Mouse (Mus musculus): ENCODE results near the gene Mtus2.

Mtus2 gene

DNA sequence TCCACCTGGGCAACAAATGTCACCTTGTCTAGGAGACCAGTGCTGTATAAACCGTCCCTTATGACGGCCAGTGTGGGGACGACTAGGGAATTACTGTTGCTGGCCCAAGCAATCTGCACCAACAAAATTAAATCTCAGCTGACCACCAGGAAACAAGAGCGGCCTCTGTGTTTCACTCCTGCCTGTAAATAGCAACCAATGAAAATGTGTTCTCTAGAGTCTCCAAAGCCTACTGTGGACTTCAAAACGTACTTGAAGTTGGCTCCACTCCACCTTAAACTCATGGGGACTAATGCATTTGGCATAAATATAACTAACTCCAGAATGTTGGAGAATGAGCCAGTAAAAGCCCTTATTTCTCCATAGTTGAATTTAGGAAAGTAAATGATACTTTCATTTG lies 387.3 kb downstream of the Mtus2 start:
- no peak for DNase-seq (ENCODE audit: low spot score in 2 of 2)

DNA sequence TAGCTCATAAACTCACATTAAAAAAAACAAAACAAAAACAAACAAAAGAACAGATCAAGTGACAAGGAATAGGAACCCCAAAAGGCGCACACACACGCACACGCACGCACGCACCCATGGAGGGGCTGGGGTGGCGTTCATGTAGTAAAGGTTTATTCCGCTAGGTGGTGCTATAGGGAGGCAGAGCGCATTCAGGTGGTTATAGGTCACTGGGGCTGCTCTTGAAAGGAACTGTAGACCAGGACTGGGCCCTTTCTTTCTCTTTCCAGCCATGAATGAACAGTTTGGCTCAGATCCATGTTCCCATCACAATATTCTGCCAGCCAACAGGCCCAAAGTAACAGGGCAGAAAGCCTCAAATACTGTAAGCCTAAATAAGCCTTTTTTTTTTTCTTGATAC lies 389.4 kb downstream of the Mtus2 start:
- DNase-seq (ENCODE audit: low spot score in 2 of 2): no peak

DNA sequence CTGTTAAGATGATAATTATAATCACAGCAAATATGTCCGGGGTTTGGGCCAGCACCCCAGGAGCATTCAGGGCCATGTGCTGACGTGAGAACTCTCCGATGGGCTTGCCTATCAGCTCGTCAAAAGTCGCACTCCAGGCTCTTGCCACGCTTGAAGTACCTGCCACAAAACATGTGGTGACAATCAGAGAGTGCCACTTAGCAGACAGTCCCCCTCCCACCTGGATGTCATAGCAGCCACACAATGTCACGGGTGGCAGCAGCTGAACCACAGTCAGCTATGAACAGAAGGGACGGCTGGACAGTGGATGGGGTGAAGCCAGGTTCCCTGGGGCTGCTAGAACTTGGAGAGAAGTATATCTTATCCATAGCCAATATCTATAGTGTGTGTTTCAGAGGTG lies 391.0 kb downstream of the Mtus2 start:
- DNase-seq (ENCODE audit: low spot score in 2 of 2): no peak

DNA sequence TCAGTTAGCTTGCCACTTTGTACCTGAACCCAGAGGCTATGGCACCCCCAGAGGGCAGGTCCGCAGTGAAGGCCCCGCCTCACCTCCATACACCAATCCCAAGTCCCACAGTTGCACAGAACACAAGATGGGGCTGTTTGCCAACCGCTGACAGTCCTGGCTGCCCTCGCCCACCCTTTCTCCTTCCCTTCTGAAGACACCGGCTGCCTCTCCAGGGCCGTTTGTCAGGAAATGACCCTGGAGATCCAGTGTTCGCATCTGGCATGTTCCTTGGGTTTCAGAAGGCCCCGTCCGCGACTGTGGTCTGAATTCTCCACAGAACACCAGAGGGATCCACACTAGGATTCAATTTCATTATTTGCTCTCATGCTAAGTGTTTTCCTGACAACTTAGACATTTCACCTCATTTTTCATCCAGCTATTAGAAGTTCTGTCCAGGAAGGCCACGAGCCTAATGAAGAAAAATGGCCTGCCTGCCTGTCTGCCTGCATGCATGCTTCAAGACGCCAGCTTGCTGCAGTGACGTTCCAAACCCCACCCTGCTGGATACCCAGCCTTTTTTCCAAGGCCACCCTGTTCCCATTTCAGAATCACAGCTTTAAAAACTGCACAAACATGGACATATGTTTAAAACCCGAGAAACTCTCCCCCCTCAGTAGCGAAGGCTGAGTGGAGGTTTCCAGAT lies 392.3 kb downstream of the Mtus2 start:
- DNase-seq (ENCODE audit: low spot score in 2 of 2): no peak

DNA sequence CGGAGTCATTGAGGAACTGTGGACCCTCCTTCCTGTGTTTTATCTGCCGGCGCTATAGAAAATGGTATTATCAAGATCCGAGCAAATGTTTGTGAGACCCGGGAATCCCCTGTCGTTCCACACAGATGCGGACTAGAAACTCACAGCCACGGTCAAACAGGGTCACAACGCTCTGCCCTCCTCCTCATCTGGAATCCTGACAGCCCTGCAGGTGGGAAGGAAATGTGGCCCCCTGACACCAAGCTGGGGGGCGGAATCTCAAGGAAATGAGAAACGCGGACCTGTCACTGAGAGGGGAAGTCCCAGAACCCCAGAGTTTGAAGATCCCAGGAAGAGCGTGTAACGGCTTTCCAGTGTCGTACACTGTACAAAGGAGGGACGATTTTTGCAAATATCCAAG lies 396.3 kb downstream of the Mtus2 start:
- DNase-seq (ENCODE audit: low spot score in 2 of 2): no peak

GRCm38 (mm10) chr5:148354536-148354935 lies 397.4 kb downstream of the Mtus2 start:
- DNase-seq (ENCODE audit: low spot score in 2 of 2): no peak

- no peak for DNase-seq (ENCODE audit: low spot score in 2 of 2)
These were observed 398.7 kb downstream of the Mtus2 start for GRCm38 (mm10) chr5:148355822-148356221.

GRCm38 (mm10) chr5:148357168-148357567 lies 400.0 kb downstream of the Mtus2 start:
- DNase-seq (ENCODE audit: low spot score in 2 of 2): no peak

- no peak for DNase-seq (ENCODE audit: low spot score in 2 of 2)
These were observed 402.0 kb downstream of the Mtus2 start for GRCm38 (mm10) chr5:148359131-148359530.

- DNase-seq (ENCODE audit: low spot score in 2 of 2): no peak
These were observed 404.0 kb downstream of the Mtus2 start for GRCm38 (mm10) chr5:148360922-148361758.

- no peak for DNase-seq (ENCODE audit: low spot score in 2 of 2)
These were observed 404.6 kb downstream of the Mtus2 start for GRCm38 (mm10) chr5:148361759-148362010.

DNA sequence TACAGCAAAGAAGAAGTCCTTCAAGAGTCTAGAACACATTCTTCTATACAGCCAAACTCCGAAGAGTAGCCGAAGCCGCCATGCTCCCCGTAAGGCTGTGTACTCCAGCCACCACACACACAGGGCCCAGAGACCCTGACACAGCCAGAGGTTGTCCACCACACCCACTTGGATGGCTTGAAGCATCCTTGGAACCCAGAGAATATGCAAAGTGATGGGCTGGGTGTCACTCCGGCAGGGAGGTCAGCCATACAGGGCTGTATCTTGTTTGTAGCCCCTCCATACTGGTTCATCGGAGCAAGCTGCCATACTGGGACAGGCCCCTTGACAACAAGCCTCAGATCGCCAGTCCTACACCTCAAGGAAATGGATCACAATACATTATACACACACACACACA lies 405.2 kb downstream of the Mtus2 start:
- no peak for DNase-seq (ENCODE audit: low spot score in 2 of 2)

- no peak for DNase-seq (ENCODE audit: low spot score in 2 of 2)
These were observed 406.5 kb downstream of the Mtus2 start for GRCm38 (mm10) chr5:148363441-148364113.

Data from spleen, postnatal 10 days (tissue).